Mouse (Mus musculus): ENCODE measurements at regions not wholly inside any gene's neighbourhood (a gene's known extent, or its start where the extent isn't known, plus 50 kb on each side); places are given as distances from the start of the nearest gene placed in this dataset.

DNA sequence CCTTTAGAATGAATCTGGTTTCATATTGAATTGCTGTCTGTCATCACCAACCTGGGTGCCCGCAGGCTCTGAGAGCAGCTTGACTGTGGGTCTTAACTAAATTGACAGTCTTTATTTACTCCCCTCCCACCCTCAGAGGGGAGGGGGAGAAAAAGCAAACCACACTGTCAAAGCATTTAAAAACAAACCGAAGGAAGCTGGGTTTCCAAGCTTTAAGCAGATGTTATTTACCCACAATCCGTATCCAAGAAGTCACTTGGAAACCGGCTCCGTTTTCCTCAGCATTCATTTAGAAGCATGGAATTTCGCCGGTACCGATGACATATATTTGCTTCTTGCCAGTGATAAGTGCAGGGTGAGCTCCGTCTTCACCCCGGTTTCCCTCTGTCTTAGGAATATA is 206.4 kb upstream of the Spdye4c start:
- TF ChIP-seq CTCF (conservative IDR thresholded peaks at IDR 0.05 in 1 of 2, IDR thresholded peaks at IDR 0.05 in 1 of 2; ENCODE audit: low read depth in 2 of 2, low read length in 2 of 2), result no peak
- TF ChIP-seq MAX (IDR thresholded peaks at IDR 0.05; ENCODE audit: low read length), result no peak
- TF ChIP-seq POLR2A (IDR thresholded peaks at IDR 0.05; ENCODE audit: low read depth, low read length), result no peak
- no peak for TF ChIP-seq E2F4 (IDR thresholded peaks at IDR 0.05; ENCODE audit: insufficient replicate concordance, low read depth, low read length)
- TF ChIP-seq CHD2 (IDR thresholded peaks at IDR 0.05; ENCODE audit: low read length), result no peak
- TF ChIP-seq BHLHE40 (IDR thresholded peaks at IDR 0.05; ENCODE audit: low read depth, low read length), result no peak
- no peak for TF ChIP-seq ELF1 (IDR thresholded peaks at IDR 0.05; ENCODE audit: low read depth, low read length)
- TF ChIP-seq USF2 (conservative IDR thresholded peaks at IDR 0.05; ENCODE audit: low read depth, low read length), result no peak

Measured in CH12.LX (cell line).